Mouse (Mus musculus) limb, embryonic 12.5 days (tissue): ENCODE measurements around the gene Boc. TPM values are rescaled to one million over a fixed set of nuclear protein-coding genes. Genes with fewer than 3 reads are reported as not detected.

Experiments used
- ATAC-seq: fragments of 200-750 bp; cut with Nextera tagmentation; 2 replicates; pipeline ENCODE4 v1.8.0; 2017; ENCODE audit warnings: low read depth, moderate TSS enrichment; ENCODE audit not compliant: insufficient number of reproducible peaks, insufficient read depth, low FRiP score, low TSS enrichment
- H3K27ac ChIP-seq: fragments of 300-500 bp; sonication (generic); 2 replicates; pipeline ENCODE4 v1.5.1; 2016; ENCODE audit warnings: mild to moderate bottlenecking, moderate library complexity
- H3K27me3 ChIP-seq: fragments of 300-500 bp; sonication (generic); 2 replicates; pipeline ENCODE4 v1.6.1; 2016; ENCODE audit warnings: mild to moderate bottlenecking, moderate library complexity
- H3K36me3 ChIP-seq: fragments of 300-500 bp; sonication (generic); 2 replicates; pipeline ENCODE4 v1.6.1; 2016; ENCODE audit warnings: mild to moderate bottlenecking, moderate library complexity
- H3K4me1 ChIP-seq: fragments of 300-500 bp; sonication (generic); replicated peaks from 2 replicates; pipeline ENCODE4 v1.6.1; 2016
- H3K4me2 ChIP-seq: fragments of 300-500 bp; sonication (generic); 2 replicates; pipeline ENCODE4 v1.6.1; 2016; ENCODE audit warnings: mild to moderate bottlenecking, moderate library complexity
- H3K4me3 ChIP-seq: fragments of 300-500 bp; sonication (generic); replicated peaks from 2 replicates; pipeline ENCODE4 v1.5.1; 2016; ENCODE audit warnings: mild to moderate bottlenecking
- H3K9ac ChIP-seq: fragments of 300-500 bp; sonication (generic); replicated peaks from 2 replicates; pipeline ENCODE4 v1.6.1; 2016; ENCODE audit warnings: mild to moderate bottlenecking, moderate library complexity
- H3K9me3 ChIP-seq: fragments of 300-500 bp; sonication (generic); 2 replicates; pipeline ENCODE4 v1.6.1; 2016; ENCODE audit warnings: mild to moderate bottlenecking, moderate library complexity
- WGBS: fragments of 180-500 bp; shearing (Covaris S2); methylation state at CpG from one replicate; pipeline ENCODE4 v1.1.7; 2016; 5-methylcytosine and 5-hydroxymethylcytosine counted together
- polyA plus RNA-seq: library from polyadenylated mRNA; unstranded; fragments of >200 nt; fragmentation: Nextera tagmentation; extraction: Ambion mirVana; gene quantifications from 2 replicates; pipeline ENCODE4 v1.2.1, GENCODE M21; 2016

The Boc gene
- polyA plus RNA-seq, 1 experiment from 2014 or later = 43.1 TPM

DNA sequence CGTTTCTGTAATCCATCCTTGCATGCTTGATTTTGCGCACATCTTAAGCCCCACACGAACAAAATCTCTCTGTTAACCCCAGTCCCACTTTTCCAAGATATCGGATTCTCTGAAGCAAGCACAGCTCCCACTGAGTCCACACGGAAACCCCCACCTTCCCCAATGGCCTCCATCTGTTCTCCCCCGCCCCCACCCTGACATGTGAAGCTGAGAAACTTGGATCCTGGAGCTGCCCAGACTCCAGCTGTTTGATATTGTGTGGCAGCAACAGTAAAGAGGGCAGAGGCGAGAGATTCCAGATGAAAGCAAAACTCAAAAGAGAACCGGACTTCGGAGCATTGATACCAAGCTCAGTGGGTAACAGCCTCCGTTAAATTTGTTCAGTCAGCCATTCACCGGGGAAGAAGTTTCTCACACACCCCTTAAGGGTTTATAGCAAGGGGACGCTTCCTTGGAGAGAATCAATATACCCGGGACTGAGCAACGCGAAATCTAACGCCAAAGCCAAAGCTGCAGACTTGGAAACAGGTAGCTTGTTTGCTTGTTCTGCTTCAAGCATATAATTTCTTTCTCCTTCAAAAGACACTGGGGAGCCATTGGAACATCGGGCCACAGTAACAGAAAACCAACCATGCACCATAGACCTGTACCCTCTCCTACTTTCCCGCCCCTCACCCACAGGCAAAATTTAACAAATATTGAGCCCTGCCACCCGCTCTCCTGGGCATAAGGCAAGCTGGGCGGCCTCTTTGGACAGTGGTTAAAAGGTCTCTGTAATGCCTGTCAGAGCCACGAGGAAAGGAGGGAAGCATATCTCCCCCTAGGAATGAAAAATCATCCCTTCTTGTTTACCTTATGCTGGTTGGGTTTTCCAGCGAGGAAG lies 6.9 kb upstream of the Boc start:
- Histone ChIP-seq H3K4me2 (peak overlapping the region; percentile 51), H3K9ac (peak overlapping the region; percentile 12; the same call in 1 of the 2 replicates)

DNA sequence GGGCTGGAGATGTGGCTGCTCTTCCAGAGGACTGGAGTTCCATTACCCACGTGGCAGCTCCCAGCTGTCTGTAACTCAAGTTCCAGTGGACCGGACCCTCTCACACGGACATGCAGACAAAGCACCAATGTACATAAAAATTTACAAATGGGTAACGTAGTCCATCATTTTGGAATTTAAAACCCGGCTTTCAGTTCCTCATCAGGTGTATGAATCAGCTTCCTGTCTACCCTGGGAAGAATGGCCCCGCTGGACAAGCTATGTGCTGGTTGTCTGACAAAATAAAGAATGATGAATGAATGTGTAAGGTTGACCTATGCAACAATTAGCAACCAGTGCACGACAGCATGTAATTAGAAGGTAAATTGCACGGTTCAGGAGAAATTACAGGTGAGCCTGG lies 5.7 kb upstream of the Boc start:
- Histone ChIP-seq H3K4me2 (no peak overlapping the region), H3K9ac (no peak overlapping the region), H3K9me3 (no peaks in the 10 kb centered on the region), H3K27ac (no peak overlapping the region), H3K27me3 (no peaks in the 10 kb centered on the region), H3K4me1 (peaks cover 35% of the 10 kb centered on the region), H3K4me3 (no peak overlapping the region), H3K36me3 (no peaks in the 10 kb centered on the region)
- 61% methylated on average over 8 of the region's 8 CpGs for WGBS
- no peak for ATAC-seq

More for the DNA sequence above, 6.9 kb upstream of the Boc start:
- Histone ChIP-seq H3K4me3 (peak overlapping the region; percentile 23), H3K4me1 (peaks cover 30% of the 10 kb centered on the region), H3K27me3 (no peaks in the 10 kb centered on the region), H3K9me3 (no peaks in the 10 kb centered on the region), H3K36me3 (no peaks in the 10 kb centered on the region), H3K27ac (peak overlapping the region; percentile 83)
- 30% methylated on average over 22 of the region's 22 CpGs for WGBS
- ATAC-seq = peak; percentile 73

DNA sequence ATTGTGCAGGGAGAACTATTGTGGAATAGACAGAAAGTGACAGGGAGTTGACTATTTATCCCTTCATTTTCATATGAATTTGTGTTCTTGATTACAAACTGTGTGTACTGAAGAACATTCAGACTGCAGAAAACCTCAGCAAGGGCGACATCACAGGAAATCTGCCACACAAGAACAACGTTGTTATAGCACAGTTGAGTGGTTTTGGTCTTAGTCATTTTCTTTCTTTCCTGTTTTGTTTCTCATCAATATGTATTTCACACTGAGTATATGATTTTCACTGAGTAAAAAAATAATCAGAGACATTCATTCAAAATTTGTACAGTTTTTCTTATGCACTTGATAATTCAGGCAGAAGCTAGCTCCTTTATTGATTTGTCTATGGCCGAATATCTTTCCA lies 3.4 kb upstream of the Boc start:
- Histone ChIP-seq H3K27ac (no peak overlapping the region), H3K36me3 (no peaks in the 10 kb centered on the region), H3K9ac (no peak overlapping the region), H3K4me2 (no peak overlapping the region), H3K9me3 (no peaks in the 10 kb centered on the region), H3K4me3 (no peak overlapping the region), H3K4me1 (peaks cover 39% of the 10 kb centered on the region), H3K27me3 (no peaks in the 10 kb centered on the region)
- no peak for ATAC-seq
- WGBS = 83% methylated on average over 3 of the region's 3 CpGs

DNA sequence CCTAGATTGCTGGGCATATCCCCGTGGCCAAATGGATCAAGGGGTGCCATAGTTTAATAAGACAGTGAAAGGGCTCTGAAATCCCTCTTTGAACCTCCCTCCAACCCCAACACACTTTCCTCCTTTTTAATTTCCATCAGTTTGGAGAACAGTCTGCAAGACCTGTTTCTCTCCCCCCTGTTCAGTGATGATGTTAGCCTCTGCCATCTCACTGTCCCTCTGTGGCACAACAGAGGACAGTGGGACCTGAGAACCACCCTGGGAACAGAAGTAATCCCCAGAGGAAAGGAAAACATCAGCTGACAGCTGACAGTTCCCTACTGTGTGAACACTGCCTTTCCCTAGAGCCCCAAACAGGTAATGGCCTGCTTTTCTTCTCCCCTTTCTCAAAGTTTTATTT lies 1.5 kb upstream of the Boc start:
- Histone ChIP-seq H3K9me3 (no peaks in the 10 kb centered on the region), H3K4me2 (no peak overlapping the region), H3K27me3 (no peaks in the 10 kb centered on the region), H3K36me3 (no peaks in the 10 kb centered on the region), H3K27ac (0 out of 2 replicates have a peak overlapping the region, but pooled peaks have one; percentile 1), H3K4me3 (no peak overlapping the region), H3K4me1 (peaks cover 38% of the 10 kb centered on the region), H3K9ac (no peak overlapping the region)
- no peak for ATAC-seq
- WGBS = 9% methylated on average over 1 of the region's 1 CpGs

DNA sequence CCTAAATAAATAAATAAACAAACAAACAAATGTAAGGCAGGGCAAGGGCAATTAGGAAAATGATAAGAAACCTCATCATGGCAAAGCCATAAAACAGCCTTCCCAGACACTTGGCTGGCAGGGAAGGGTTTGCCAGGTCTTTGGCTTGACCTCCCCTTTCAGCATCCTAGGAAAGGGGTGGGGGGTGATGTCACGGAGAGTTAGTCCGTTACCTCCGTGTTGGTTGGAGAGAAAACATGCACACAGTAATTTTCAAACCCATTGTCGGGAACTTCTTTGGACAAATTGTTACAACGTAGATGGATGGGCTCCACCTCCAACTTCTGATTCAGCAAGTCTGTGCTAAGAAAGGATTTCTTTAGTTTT lies 616 bp upstream of the Boc start:
- Histone ChIP-seq H3K9ac (no peak overlapping the region), H3K4me3 (peak overlapping the region; percentile 96), H3K9me3 (no peaks in the 10 kb centered on the region), H3K4me1 (peaks cover 36% of the 10 kb centered on the region), H3K36me3 (no peaks in the 10 kb centered on the region), H3K27me3 (no peaks in the 10 kb centered on the region), H3K27ac (no peak overlapping the region), H3K4me2 (peak overlapping the region; percentile 63)
- WGBS = 10% methylated on average over 5 of the region's 5 CpGs
- ATAC-seq = no peak

DNA sequence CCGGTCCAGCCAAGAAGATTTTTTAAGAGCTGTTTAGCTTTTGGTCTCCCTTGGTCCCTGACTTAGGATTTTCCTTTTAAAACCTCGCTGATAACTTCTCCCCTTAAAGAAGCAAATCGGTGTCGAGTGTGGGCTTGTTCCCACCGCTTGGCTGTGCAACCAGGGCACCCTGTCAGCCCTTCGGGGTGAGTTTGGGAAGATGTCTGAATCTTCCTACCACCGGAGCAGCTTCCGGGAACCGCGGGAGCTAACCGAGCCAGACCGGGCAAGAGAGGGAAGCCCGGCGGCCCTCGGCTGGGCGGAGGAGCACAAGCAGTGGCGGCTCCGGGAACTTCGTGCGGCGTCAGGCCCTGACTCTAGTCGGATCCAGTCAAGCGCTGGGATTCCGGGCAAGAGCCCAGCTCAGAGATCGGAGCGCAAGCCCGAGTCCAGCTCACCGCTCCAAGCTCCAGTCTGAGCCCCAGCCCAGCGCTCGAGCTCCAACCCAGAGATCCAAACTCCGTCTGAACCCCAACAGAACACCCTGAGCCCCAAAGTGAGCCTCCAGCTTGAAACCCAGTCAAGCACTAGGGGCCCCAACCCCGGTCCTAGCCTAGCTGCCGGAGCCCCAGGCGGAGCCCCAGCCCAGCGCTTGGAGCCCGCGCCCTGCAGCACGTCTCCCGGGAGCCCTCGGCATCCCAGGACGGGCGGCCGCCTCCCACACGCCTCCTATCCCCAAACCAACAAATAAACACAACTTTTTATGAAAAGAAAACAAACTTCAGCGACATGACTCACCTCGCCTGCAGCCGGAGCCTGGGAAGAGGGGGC lies 831 bp downstream of the Boc start:
- peak; percentile 44; the same call in 1 of the 2 replicates for ATAC-seq

DNA sequence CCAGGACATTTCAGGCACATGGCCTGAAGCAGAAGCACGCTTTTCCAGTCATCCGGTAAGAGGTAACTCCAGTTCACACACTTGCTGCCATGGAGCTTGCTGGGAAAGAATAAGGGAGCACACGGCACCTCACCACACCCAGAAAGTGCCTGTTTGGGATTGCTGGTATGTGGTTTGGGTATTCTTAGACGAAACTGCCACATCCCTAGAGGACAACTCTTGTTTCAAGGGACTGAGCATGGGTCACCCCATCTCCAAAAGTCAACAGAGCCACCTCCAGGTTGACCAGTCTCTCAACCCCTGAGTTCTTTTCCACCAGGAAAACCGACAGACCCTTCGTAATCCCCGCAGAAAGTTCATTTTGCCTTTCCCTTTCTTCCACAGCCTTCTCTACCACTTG lies 1.6 kb downstream of the Boc start:
- H3K4me3 ChIP-seq = peak overlapping the region; percentile 96
- no peaks in the 10 kb centered on the region for H3K27me3 ChIP-seq
- peak overlapping the region; percentile 97 for H3K27ac ChIP-seq
- 23% methylated on average over 7 of the region's 7 CpGs for WGBS
- H3K4me1 ChIP-seq = peaks cover 57% of the 10 kb centered on the region
- no peaks in the 10 kb centered on the region for H3K9me3 ChIP-seq
- no peak for ATAC-seq
- peak overlapping the region; percentile 99 for H3K9ac ChIP-seq
- peak overlapping the region; percentile 63 for H3K4me2 ChIP-seq
- H3K36me3 ChIP-seq = 0 out of 2 replicates have a peak, but pooled peaks cover under 1% of the 10 kb centered on the region

More for the DNA sequence above, 831 bp downstream of the Boc start:
- H3K27ac ChIP-seq = peak overlapping the region; percentile 97
- H3K9me3 ChIP-seq = no peaks in the 10 kb centered on the region
- H3K4me3 ChIP-seq = peak overlapping the region; percentile 96
- peaks cover 49% of the 10 kb centered on the region for H3K4me1 ChIP-seq
- H3K4me2 ChIP-seq = peak overlapping the region; percentile 63
- no peaks in the 10 kb centered on the region for H3K27me3 ChIP-seq
- peak overlapping the region; percentile 99 for H3K9ac ChIP-seq
- no peaks in the 10 kb centered on the region for H3K36me3 ChIP-seq
- WGBS = under 1% methylated on average over 47 of the region's 47 CpGs

DNA sequence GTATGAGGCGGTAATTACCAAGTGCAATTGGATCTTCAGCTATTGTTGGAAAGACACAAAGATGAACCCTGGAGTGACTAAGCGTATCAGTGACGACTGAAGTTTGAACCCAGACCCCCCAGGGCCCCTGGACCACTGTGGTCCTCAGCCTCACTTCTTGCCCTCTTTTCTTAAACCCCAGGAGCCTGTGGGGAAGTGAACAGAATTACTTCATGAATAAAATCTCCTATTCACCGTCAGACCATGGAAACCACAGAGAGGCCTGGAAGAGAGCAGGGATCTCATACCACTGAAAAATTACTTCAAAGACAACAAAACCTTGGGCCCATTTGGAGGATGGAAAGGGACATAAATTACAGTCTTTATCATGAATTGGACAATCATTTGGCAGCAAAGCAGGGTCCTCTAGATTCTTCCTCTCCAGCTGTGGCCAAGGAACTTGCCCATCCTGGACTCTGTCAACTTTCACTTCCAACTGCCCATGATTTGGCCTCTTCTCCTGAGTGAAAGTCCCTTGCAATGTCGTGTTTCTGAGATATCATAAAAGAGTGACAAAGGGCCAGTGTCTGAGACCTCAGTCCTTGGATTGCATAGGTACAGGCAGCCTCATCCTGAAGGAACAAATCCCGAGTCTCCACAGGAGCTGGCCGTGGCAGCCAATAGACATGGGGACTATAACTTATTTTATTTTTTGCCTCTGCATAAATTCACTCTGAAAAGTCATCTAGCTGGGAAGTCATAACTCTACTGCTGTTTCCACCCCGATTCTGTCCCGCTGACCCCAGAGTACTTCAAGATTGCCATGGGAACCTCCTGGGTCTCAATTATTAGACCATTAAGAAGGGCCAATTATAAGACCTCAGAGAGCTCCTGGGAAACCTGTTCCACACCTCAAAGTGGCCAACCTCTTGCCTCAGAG lies 2.6 kb downstream of the Boc start:
- WGBS = 39% methylated on average over 9 of the region's 9 CpGs
- Histone ChIP-seq H3K4me3 (peak overlapping the region; percentile 96), H3K9me3 (no peaks in the 10 kb centered on the region), H3K27ac (peak overlapping the region; percentile 97), H3K4me2 (peak overlapping the region; percentile 63), H3K36me3 (0 out of 2 replicates have a peak, but pooled peaks cover 8% of the 10 kb centered on the region), H3K9ac (peak overlapping the region; percentile 99), H3K27me3 (no peaks in the 10 kb centered on the region), H3K4me1 (peaks cover 61% of the 10 kb centered on the region)
- ATAC-seq = no peak

DNA sequence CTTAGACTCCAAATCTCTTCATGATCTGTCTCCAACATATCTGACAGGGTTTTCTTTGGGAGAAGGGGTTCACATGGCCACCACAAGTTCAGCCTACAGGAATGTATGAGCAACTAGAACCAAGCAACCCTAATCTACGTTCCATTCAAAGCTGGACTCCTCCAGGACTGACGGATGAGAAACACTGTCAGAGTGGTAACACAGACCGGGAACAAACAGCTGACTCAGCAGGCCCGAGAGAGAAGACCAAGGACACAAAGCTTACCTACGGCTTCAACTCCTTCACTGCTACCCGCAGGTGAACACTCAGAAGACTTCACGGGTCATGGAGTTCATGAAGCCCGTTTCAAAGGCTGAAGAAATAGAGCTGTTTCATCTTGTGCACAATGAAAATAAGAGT lies 4.8 kb downstream of the Boc start:
- WGBS = 73% methylated on average over 8 of the region's 8 CpGs
- peak overlapping the region; percentile 42 for H3K4me2 ChIP-seq
- no peak overlapping the region for H3K27ac ChIP-seq
- H3K4me1 ChIP-seq = peaks cover 73% of the 10 kb centered on the region
- no peak for ATAC-seq
- H3K9me3 ChIP-seq = no peaks in the 10 kb centered on the region
- no peaks in the 10 kb centered on the region for H3K27me3 ChIP-seq
- H3K4me3 ChIP-seq = no peak overlapping the region
- H3K9ac ChIP-seq = 0 out of 2 replicates have a peak overlapping the region, but pooled peaks have one; percentile 19
- H3K36me3 ChIP-seq = peaks cover 26% of the 10 kb centered on the region

DNA sequence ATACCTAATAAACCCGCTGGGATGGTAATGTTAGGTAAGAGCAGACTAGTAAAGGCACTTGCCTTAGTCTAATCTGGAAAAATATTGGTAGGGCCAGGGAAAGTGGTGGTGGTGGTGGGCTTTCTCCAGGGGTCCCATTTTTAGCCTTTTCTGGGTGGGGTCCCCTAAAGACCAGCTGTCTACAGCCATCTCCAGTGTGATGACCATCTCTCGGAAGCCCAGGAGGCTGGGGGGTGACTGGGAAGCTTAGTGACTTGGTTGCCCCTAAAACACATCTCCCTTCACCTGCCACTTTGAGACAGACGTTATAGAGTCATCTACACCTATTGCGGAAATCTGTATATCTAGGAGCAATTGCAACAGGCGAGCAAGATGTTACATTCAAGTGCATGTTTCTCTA lies 6.0 kb downstream of the Boc start:
- Histone ChIP-seq H3K9me3 (no peaks in the 10 kb centered on the region), H3K36me3 (peaks cover 35% of the 10 kb centered on the region), H3K27me3 (no peaks in the 10 kb centered on the region), H3K4me2 (peak overlapping the region; percentile 40), H3K9ac (peak overlapping the region; percentile 34; the same call in 1 of the 2 replicates), H3K4me1 (peaks cover 76% of the 10 kb centered on the region), H3K27ac (peak overlapping the region; percentile 64; the same call in 1 of the 2 replicates), H3K4me3 (0 out of 2 replicates have a peak overlapping the region, but pooled peaks have one; percentile 2)
- WGBS = 75% methylated on average over 5 of the region's 5 CpGs
- no peak for ATAC-seq
